Mouse (Mus musculus) spleen, adult 2 months (tissue): Measurements from ENCODE around the gene Glis3. TPM values are rescaled to one million over a fixed set of nuclear protein-coding genes. Genes with fewer than 3 reads are reported as not detected.
A peak's percentile ranks its signal among the peaks of the same experiment; 100 is the strongest.

Experiments used
- DNase-seq, 2 experiments: peaks; one replicate each; pipeline versions ENCODE4 v3.0.0 to v3.0.0-alpha.2; 2012 to 2021; ENCODE audit warnings: low spot score in 2 of 2, low read depth in 1 of 2
- H3K27ac ChIP-seq: fragments of 200-500 bp; 2 replicates; pipeline ENCODE4 v1.5.1; 2012; ENCODE audit warnings: low read length, inconsistent platforms; ENCODE audit not compliant: insufficient read depth
- H3K27me3 ChIP-seq: fragments of 200-500 bp; 2 replicates; pipeline ENCODE4 v1.6.1; 2012; ENCODE audit warnings: mild to moderate bottlenecking, moderate library complexity, low read length, inconsistent platforms; ENCODE audit not compliant: control insufficient read depth, insufficient read depth
- H3K36me3 ChIP-seq: fragments of 200-500 bp; 2 replicates; pipeline ENCODE4 v1.6.1; 2012; ENCODE audit warnings: mild to moderate bottlenecking, low read length, inconsistent platforms; ENCODE audit not compliant: control insufficient read depth, insufficient read depth
- H3K4me1 ChIP-seq: fragments of 200-500 bp; 2 replicates; pipeline ENCODE4 v1.6.1; 2011; ENCODE audit warnings: inconsistent platforms; ENCODE audit not compliant: control insufficient read depth, insufficient read depth, insufficient read length
- H3K4me3 ChIP-seq: fragments of 200-500 bp; 2 replicates; pipeline ENCODE4 v1.5.1; 2011; ENCODE audit warnings: mild to moderate bottlenecking, inconsistent platforms; ENCODE audit not compliant: insufficient read depth, insufficient read length; ENCODE audit errors: extremely low read depth
- CTCF ChIP-seq: fragments of 200-500 bp; IDR thresholded peaks from 2 replicates; pipeline ENCODE4 v1.5.1; 2011; ENCODE audit warnings: mild to moderate bottlenecking, inconsistent platforms; ENCODE audit not compliant: insufficient read depth, insufficient read length, insufficient replicate concordance; ENCODE audit errors: extremely low read depth
- POLR2A ChIP-seq: fragments of 200-500 bp; IDR thresholded peaks from 2 replicates; pipeline ENCODE4 v1.6.1; 2011; ENCODE audit warnings: low read depth, low read length, inconsistent platforms
- WGBS: fragments of 180-500 bp; shearing (Covaris S2); methylation state at CpG from one replicate; pipeline ENCODE4 v1.1.7; 2018; 5-methylcytosine and 5-hydroxymethylcytosine counted together
- polyA plus RNA-seq: library from polyadenylated mRNA; depleted of rRNA; stranded (reverse); fragments of >200 nt; gene quantifications from 2 replicates; pipeline ENCODE4 v1.2.3, GENCODE M21; 2012

Gene Glis3
- polyA plus RNA-seq, 1 experiment = 1.7 TPM

- Histone ChIP-seq H3K36me3 (no peaks in the 10 kb centered on the region), H3K27me3 (no peaks in the 10 kb centered on the region), H3K27ac (no peak overlapping the region), H3K4me1 (no peaks in the 10 kb centered on the region), H3K4me3 (no peak overlapping the region)
- DNase-seq = peak in 1 of 2 experiments; percentile 14
- peak; percentile 52; the same call in 1 of the 2 replicates for TF ChIP-seq CTCF
- TF ChIP-seq POLR2A = no peak
- 49% methylated on average over 10 of the region's 10 CpGs for WGBS
Observed at GRCm38 (mm10) chr19:28530846-28531245, 149.0 kb downstream of the Glis3 start.

GRCm38 (mm10) chr19:28529006-28529405, 150.9 kb downstream of the Glis3 start:
- TF ChIP-seq CTCF = no peak
- no peak for TF ChIP-seq POLR2A
- Histone ChIP-seq H3K4me3 (no peak overlapping the region), H3K4me1 (no peaks in the 10 kb centered on the region), H3K27me3 (no peaks in the 10 kb centered on the region), H3K27ac (no peak overlapping the region), H3K36me3 (no peaks in the 10 kb centered on the region)
- 93% methylated on average over 13 of the region's 13 CpGs for WGBS
- no peak for DNase-seq

GRCm38 (mm10) chr19:28527446-28527845, 152.4 kb downstream of the Glis3 start:
- DNase-seq = no peak
- no peaks in the 10 kb centered on the region for H3K4me1 ChIP-seq
- H3K4me3 ChIP-seq = no peak overlapping the region
- H3K27ac ChIP-seq = no peak overlapping the region
- no peaks in the 10 kb centered on the region for H3K27me3 ChIP-seq
- H3K36me3 ChIP-seq = no peaks in the 10 kb centered on the region
- TF ChIP-seq CTCF (no peak), POLR2A (no peak)
- WGBS = 96% methylated on average over 5 of the region's 5 CpGs

- no peak for DNase-seq
- 94% methylated on average over 3 of the region's 3 CpGs for WGBS
- no peaks in the 10 kb centered on the region for H3K4me1 ChIP-seq
Observed at GRCm38 (mm10) chr19:28525331-28525730, 154.5 kb downstream of the Glis3 start.

GRCm38 (mm10) chr19:28522289-28522688, 157.6 kb downstream of the Glis3 start:
- Histone ChIP-seq H3K4me1 (no peaks in the 10 kb centered on the region), H3K27me3 (no peaks in the 10 kb centered on the region), H3K4me3 (no peak overlapping the region), H3K36me3 (no peaks in the 10 kb centered on the region), H3K27ac (no peak overlapping the region)
- DNase-seq = no peak
- TF ChIP-seq CTCF = no peak
- TF ChIP-seq POLR2A = no peak
- 80% methylated on average over 3 of the region's 3 CpGs for WGBS

More at GRCm38 (mm10) chr19:28525331-28525730, 154.5 kb downstream of the Glis3 start:
- H3K27me3 ChIP-seq = no peaks in the 10 kb centered on the region
- TF ChIP-seq POLR2A (no peak), CTCF (no peak)
- H3K36me3 ChIP-seq = no peaks in the 10 kb centered on the region
- H3K27ac ChIP-seq = no peak overlapping the region
- no peak overlapping the region for H3K4me3 ChIP-seq

GRCm38 (mm10) chr19:28520761-28521181, 159.1 kb downstream of the Glis3 start:
- no peaks in the 10 kb centered on the region for H3K36me3 ChIP-seq
- no peak overlapping the region for H3K4me3 ChIP-seq
- no peaks in the 10 kb centered on the region for H3K27me3 ChIP-seq
- WGBS = 96% methylated on average over 6 of the region's 6 CpGs
- no peak for TF ChIP-seq CTCF
- no peaks in the 10 kb centered on the region for H3K4me1 ChIP-seq
- DNase-seq = no peak
- no peak overlapping the region for H3K27ac ChIP-seq

GRCm38 (mm10) chr19:28520128-28520745, 159.6 kb downstream of the Glis3 start:
- Histone ChIP-seq H3K36me3 (no peaks in the 10 kb centered on the region), H3K4me1 (no peaks in the 10 kb centered on the region), H3K4me3 (no peak overlapping the region), H3K27ac (no peak overlapping the region), H3K27me3 (no peaks in the 10 kb centered on the region)
- 95% methylated on average over 8 of the region's 8 CpGs for WGBS
- no peak for DNase-seq
- TF ChIP-seq CTCF (no peak), POLR2A (no peak)
